Mouse (Mus musculus): Measurements from ENCODE around the gene Irak1.

- TF ChIP-seq CTCF (IDR thresholded peaks at IDR 0.05; ENCODE audit: low read depth): no peak
- TF ChIP-seq EP300 (IDR thresholded peaks at IDR 0.05; ENCODE audit: low read depth): no peak
These were observed 22.7 kb downstream of the Irak1 start for GRCm38 (mm10) chrX:74001024-74001423.

All from liver, embryonic 14.5 days (tissue).